Mouse (Mus musculus) heart, adult 2 months (tissue): ENCODE results near the gene Shisa3.

Experiments used
- CTCF ChIP-seq: fragments of 200-600 bp; IDR thresholded peaks from 2 replicates; pipeline ENCODE4 v1.8.1; 2022; ENCODE audit warnings: antibody characterized with exemption, mild to moderate bottlenecking, moderate library complexity
- EP300 ChIP-seq: fragments of 200-500 bp; IDR thresholded peaks from 2 replicates; pipeline ENCODE4 v1.6.1; 2011; ENCODE audit warnings: low read depth, low read length, control low read depth; ENCODE audit not compliant: insufficient read depth
- POLR2A ChIP-seq: fragments of 200-500 bp; IDR thresholded peaks from 2 replicates; pipeline ENCODE4 v1.6.1; 2011; ENCODE audit warnings: mild to moderate bottlenecking, low read depth, low read length, control low read depth; ENCODE audit not compliant: insufficient read depth

DNA sequence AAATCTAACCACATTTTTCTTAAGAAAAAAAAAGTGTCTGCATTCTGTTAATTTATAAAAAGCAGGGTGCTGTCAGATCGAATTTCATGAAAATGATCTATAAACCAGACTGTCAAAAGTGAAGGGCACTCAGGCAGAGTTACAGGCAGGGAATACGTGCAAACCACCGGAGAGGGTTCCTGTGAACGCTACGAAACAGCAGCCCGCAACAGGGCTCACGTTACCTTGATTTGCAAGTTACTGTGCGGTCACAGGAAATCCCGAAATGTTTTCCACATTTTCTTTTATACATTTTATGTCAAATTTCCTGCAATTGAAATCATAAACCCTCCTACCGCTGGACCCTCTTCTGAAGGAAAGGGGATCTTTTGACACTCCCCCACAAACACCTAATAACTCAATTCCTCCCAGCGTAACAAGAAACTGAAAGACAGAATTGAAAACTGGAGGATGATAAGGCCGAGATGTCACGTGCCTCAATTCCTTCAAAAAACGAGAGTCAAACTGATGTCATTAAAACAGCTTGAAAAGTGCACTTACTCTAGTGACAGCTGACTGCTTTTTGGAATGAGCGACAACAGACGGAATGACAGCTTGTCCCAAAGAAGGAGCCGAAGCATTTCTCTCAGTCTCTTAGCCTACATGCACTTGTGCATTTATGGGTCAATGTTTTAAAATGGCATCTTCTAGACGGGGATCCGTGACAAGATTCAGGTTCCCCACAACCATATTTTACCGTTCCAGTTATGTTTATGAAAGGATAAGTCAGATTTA is 39.3 kb downstream of the Shisa3 start:
- TF ChIP-seq CTCF (no peak), POLR2A (no peak), EP300 (no peak)
